Mouse (Mus musculus): ENCODE data around the gene Ppp1r14d. TPM values are rescaled to one million over a fixed set of nuclear protein-coding genes. Genes with fewer than 3 reads are reported as not detected.

The Ppp1r14d gene
- polyA plus RNA-seq, 1 experiment from 2014 or later, result not detected

DNA sequence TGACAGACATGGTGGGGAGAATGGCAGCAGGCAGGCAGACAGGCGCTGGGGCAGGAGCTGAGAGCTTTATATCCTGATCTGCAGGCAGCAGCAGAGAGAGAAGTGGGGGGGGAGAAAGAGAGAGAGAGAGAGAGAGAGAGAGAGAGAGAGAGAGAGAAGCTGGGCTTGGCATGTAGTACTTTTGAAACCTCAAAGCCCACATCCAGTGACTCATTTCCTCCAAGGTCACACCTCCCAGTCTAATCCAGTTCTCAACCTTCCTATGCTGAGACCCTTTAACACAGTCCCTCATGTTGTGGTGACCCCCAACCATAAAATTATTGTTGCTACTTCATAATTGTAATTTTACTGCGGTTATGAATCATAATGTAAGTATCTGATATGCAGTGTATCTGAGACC, 59.4 kb downstream of the Ppp1r14d start:
- Histone ChIP-seq H3K4me1 (replicated peaks) (peaks cover 45% of the 10 kb centered on the region), H3K27ac (no peak overlapping the region), H3K9ac (replicated peaks) (no peak overlapping the region), H3K4me3 (replicated peaks) (no peak overlapping the region), H3K27me3 (peaks cover 37% of the 10 kb centered on the region), H3K9me3 (no peaks in the 10 kb centered on the region), H3K36me3 (peaks cover 10% of the 10 kb centered on the region), H3K4me2 (replicated peaks) (no peak overlapping the region)
- no peak for ATAC-seq
- 84% methylated on average over 2 of the region's 2 CpGs for WGBS

Other genes starting within 250 kb of the Ppp1r14d start
- gene Ccdc32, start 200.5 kb downstream of the Ppp1r14d start, polyA plus RNA-seq (2015; fragmentation: Nextera tagmentation; extraction: Ambion mirVana), result 30.7 and 31.9 TPM in 2 replicates
- 5.6 and 5.8 TPM in 2 replicates for gene Rpusd2, start 195.1 kb downstream of the Ppp1r14d start, polyA plus RNA-seq (2015; fragmentation: Nextera tagmentation; extraction: Ambion mirVana)
- gene Knl1, start 182.8 kb downstream of the Ppp1r14d start, polyA plus RNA-seq (2015; fragmentation: Nextera tagmentation; extraction: Ambion mirVana), result 26.6 and 30.8 TPM in 2 replicates
- gene Rad51, start 117.1 kb downstream of the Ppp1r14d start, polyA plus RNA-seq (2015; fragmentation: Nextera tagmentation; extraction: Ambion mirVana), result 21.3 and 22.5 TPM in 2 replicates
- gene Rmdn3, start 72.9 kb downstream of the Ppp1r14d start, polyA plus RNA-seq (2015; fragmentation: Nextera tagmentation; extraction: Ambion mirVana), result 41.0 and 44.3 TPM in 2 replicates
- gene Gchfr, start 62.1 kb downstream of the Ppp1r14d start, polyA plus RNA-seq (2015; fragmentation: Nextera tagmentation; extraction: Ambion mirVana), result 4.4 and 15.5 TPM in 2 replicates
- gene Gm14137, start 55.4 kb downstream of the Ppp1r14d start, polyA plus RNA-seq (2015; fragmentation: Nextera tagmentation; extraction: Ambion mirVana), result 1.1 and 1.2 TPM in 2 replicates
- 56.7 and 59.1 TPM in 2 replicates for gene Zfyve19, start 21.3 kb downstream of the Ppp1r14d start, polyA plus RNA-seq (2015; fragmentation: Nextera tagmentation; extraction: Ambion mirVana)
- gene Dnajc17, start 21.1 kb downstream of the Ppp1r14d start, polyA plus RNA-seq (2015; fragmentation: Nextera tagmentation; extraction: Ambion mirVana), result 24.0 and 24.3 TPM in 2 replicates
- 0.34 and 0.48 TPM in 2 replicates for gene Spint1, start 7.5 kb upstream of the Ppp1r14d start, polyA plus RNA-seq (2015; fragmentation: Nextera tagmentation; extraction: Ambion mirVana)
- gene Rhov, start 41.4 kb upstream of the Ppp1r14d start, polyA plus RNA-seq (2015; fragmentation: Nextera tagmentation; extraction: Ambion mirVana), result 15.1 and 15.5 TPM in 2 replicates
- gene Vps18, start 58.8 kb upstream of the Ppp1r14d start, polyA plus RNA-seq (2015; fragmentation: Nextera tagmentation; extraction: Ambion mirVana), result 26.0 and 26.3 TPM in 2 replicates
- gene Dll4, start 95.9 kb upstream of the Ppp1r14d start, polyA plus RNA-seq (2015; fragmentation: Nextera tagmentation; extraction: Ambion mirVana), result 5.4 and 5.9 TPM in 2 replicates
- gene Chac1, start 121.3 kb upstream of the Ppp1r14d start, polyA plus RNA-seq (2015; fragmentation: Nextera tagmentation; extraction: Ambion mirVana), result 4.0 and 4.3 TPM in 2 replicates
- gene Ino80, start 247.8 kb upstream of the Ppp1r14d start, polyA plus RNA-seq (2015; fragmentation: Nextera tagmentation; extraction: Ambion mirVana), result 3.7 and 4.2 TPM in 2 replicates

Measured in midbrain, embryonic 13.5 days (tissue).